Mouse (Mus musculus): ENCODE results near the gene Mpp6. TPM values are rescaled to one million over a fixed set of nuclear protein-coding genes. Genes with fewer than 3 reads are reported as not detected.

The Mpp6 gene
- polyA plus RNA-seq, 1 experiment, result 29.5 TPM

DNA sequence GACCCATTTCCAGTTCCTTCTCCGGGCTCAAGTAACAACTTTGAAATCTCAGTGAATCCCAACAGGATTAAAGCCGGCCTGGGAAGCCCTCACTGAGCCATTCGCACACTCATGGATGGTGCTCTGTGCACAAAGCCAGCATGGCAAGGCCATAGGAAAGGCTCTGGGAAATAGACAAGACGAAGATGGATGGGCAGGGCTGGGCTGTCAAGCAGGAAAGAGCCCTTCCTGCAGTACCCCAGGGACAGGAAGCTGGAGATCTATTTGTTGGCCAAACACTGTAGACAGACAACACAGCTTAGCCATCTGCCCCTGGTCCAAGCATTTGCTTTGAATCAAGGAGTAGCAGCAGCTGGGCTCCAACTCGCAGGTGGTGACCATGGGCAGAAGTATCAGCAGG is 118.1 kb downstream of the Mpp6 start:
- H3K4me3 ChIP-seq (ENCODE audit: insufficient read depth, low read depth, low read length), result no peak overlapping the region
- no peak overlapping the region for H3K27ac ChIP-seq (replicated peaks; ENCODE audit: low read depth, low read length)
- H3K4me1 ChIP-seq (ENCODE audit: control insufficient read depth, insufficient read depth, insufficient read length, low read length), result no peaks in the 10 kb centered on the region

DNA sequence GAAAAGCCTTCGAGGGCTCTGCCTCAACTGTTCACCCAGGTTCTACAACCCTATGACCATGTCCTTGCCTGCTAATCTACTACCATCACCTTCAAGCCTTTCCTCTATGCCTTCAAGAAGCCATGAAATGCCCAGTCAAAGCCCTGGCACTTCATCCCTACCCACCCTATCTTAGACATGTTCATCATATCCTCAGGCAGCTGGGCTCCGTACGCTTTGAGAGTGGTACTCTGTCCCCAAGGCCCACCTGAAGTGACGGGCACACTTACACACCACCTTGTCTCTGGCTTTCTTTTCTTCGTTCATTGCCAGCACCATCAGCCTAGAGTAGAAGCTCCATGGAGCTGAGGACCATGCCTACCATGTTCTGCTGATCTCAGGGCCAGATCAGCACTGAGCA is 121.2 kb downstream of the Mpp6 start:
- no peaks in the 10 kb centered on the region for H3K4me1 ChIP-seq (ENCODE audit: control insufficient read depth, insufficient read depth, insufficient read length, low read length)
- H3K4me3 ChIP-seq (ENCODE audit: insufficient read depth, low read depth, low read length), result no peak overlapping the region
- no peak overlapping the region for H3K27ac ChIP-seq (replicated peaks; ENCODE audit: low read depth, low read length)

DNA sequence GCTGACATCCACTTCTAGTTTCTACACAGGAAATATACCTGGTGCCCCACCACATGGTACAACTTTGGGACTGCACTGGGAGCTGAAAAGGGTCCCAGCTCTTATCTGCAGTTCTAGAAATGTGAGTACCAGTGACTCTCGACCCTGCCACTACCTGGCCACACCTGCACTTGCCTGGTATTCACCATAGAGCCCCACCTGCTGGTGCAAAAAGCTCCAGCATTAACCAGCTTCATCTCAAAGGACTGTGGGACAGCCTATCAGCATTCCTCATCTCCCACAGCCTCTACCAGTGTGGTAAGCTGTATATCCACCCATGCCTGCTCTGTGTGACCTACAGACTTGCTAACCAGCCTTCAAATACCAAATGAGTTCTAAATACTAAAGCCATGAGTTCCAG is 122.9 kb downstream of the Mpp6 start:
- no peak overlapping the region for H3K4me3 ChIP-seq (ENCODE audit: insufficient read depth, low read depth, low read length)
- H3K4me1 ChIP-seq (ENCODE audit: control insufficient read depth, insufficient read depth, insufficient read length, low read length), result no peaks in the 10 kb centered on the region

DNA sequence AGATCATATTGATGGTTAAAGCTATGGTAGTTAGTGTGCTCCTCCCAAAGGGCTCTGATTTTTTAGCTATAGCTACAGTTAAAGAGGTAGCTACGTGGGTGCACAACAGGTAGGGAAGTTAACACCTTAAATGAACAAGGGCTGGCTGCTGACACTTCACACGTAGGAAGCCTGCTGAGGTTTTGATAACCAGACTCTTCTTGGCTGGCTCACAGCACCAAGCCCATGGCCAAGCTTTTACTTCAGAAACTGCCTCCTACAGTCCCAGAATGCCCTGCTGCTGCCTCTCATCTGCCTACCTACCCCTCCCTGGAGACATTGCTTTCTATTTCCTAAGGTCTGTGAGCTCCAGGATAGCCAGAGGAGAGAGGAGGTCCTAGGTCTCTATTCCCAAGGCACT is 127.9 kb downstream of the Mpp6 start:
- no peak overlapping the region for H3K4me3 ChIP-seq (ENCODE audit: insufficient read depth, low read depth, low read length)
- no peaks in the 10 kb centered on the region for H3K4me1 ChIP-seq (ENCODE audit: control insufficient read depth, insufficient read depth, insufficient read length, low read length)
- H3K27ac ChIP-seq (replicated peaks; ENCODE audit: low read depth, low read length), result no peak overlapping the region

More for the DNA sequence above, 122.9 kb downstream of the Mpp6 start:
- no peak overlapping the region for H3K27ac ChIP-seq (replicated peaks; ENCODE audit: low read depth, low read length)

DNA sequence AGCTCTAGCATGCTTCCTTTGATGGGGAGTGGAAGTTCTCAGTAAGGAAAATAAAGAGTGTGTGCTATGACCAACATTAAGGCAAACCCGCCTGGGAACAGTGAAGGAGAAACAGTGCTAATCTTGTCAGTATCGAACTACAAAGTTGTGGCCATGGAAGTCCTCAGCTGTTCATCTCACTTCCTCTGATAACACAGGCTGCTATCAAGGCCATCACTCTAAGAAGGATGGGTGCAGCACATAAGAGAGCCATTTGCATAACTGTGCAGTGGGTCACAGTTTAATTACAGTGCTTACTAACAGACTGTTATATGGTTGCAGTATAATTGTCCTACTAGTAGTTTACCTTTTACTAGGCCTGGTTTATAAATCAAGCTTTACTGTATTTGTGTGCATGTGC is 129.9 kb downstream of the Mpp6 start:
- Histone ChIP-seq H3K27ac (replicated peaks; ENCODE audit: low read depth, low read length) (no peak overlapping the region), H3K4me1 (ENCODE audit: control insufficient read depth, insufficient read depth, insufficient read length, low read length) (no peaks in the 10 kb centered on the region), H3K4me3 (ENCODE audit: insufficient read depth, low read depth, low read length) (no peak overlapping the region)

DNA sequence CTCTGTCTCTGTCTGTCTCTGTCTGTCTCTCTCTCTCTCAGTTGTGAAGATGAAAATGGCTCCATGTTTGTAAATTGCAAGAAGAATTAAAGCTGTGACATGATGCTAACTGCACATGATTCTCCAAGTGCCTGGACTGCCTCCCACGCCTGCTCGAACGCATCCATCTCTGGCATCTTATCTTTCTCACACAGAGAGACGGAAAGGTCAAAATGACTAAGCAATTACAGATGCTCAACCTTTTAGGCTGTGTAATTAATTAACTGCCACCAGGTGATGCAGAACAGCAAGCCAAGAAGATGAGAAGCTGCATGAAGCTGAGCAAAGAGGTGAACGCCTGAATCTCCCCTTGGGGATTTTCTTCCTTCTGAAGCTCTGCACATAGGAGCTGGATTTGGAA is 130.4 kb downstream of the Mpp6 start:
- H3K4me1 ChIP-seq (ENCODE audit: control insufficient read depth, insufficient read depth, insufficient read length, low read length), result no peaks in the 10 kb centered on the region
- H3K27ac ChIP-seq (replicated peaks; ENCODE audit: low read depth, low read length), result no peak overlapping the region
- H3K4me3 ChIP-seq (ENCODE audit: insufficient read depth, low read depth, low read length), result no peak overlapping the region

DNA sequence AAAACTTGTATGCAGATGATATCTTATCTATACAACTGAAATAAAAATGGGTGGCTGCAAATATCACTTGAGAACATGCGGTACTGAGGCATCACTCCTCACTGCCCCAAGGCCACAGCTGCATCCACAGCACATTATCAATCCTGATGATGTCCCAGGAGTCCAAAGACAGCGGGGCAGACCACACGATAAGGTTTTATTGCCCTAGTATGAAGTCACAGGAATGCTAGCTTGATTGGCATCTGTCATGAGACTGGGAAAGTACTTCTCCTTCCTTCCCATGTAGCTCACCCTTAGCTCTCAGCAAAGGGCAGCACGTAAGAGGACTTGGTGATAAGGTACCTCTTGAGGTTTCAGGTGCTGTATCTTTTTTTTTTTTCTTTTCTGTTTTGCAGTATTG is 134.1 kb downstream of the Mpp6 start:
- Histone ChIP-seq H3K4me3 (ENCODE audit: insufficient read depth, low read depth, low read length) (no peak overlapping the region), H3K4me1 (ENCODE audit: control insufficient read depth, insufficient read depth, insufficient read length, low read length) (no peaks in the 10 kb centered on the region), H3K27ac (replicated peaks; ENCODE audit: low read depth, low read length) (no peak overlapping the region)

DNA sequence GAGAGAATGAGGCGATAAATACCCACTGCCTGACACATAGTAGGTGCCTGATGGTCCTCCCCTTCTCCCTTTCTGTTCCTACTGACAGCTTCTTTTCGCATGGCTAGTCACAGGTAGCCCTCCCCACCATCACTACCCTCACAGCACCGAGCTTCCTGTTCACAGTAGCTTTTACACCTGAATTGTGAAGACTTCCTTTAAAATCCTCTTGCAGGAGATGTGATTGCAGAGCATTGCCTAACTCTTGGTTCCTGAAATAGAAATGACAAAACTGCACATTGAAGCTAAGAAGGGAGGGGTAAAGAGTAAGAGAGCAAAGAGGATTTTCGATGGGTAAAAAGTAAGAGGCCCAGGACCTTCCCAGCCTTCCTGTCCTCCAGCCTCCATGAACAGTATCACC is 134.9 kb downstream of the Mpp6 start:
- H3K4me3 ChIP-seq (ENCODE audit: insufficient read depth, low read depth, low read length), result no peak overlapping the region
- no peaks in the 10 kb centered on the region for H3K4me1 ChIP-seq (ENCODE audit: control insufficient read depth, insufficient read depth, insufficient read length, low read length)
- H3K27ac ChIP-seq (replicated peaks; ENCODE audit: low read depth, low read length), result no peak overlapping the region

DNA sequence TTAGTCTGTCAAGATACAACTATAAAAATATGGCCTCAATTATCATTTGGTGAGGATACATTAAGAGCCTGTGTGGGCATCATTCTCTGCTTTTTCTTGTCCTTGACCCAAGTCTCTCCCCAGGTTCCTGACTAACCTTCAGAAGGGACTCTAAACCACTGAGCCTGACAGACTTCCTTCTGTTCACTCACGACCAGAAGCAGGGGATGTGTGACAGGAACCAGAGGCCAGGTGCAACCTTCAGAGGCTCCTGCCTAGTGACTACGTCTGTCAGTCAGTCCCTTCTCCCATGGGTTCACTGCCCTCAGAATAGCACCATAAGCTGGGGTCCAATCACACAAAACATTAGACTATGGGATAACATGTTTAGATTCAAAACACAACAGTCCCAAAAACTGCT is 137.3 kb downstream of the Mpp6 start:
- Histone ChIP-seq H3K4me3 (ENCODE audit: insufficient read depth, low read depth, low read length) (no peak overlapping the region), H3K4me1 (ENCODE audit: control insufficient read depth, insufficient read depth, insufficient read length, low read length) (no peaks in the 10 kb centered on the region), H3K27ac (replicated peaks; ENCODE audit: low read depth, low read length) (no peak overlapping the region)

DNA sequence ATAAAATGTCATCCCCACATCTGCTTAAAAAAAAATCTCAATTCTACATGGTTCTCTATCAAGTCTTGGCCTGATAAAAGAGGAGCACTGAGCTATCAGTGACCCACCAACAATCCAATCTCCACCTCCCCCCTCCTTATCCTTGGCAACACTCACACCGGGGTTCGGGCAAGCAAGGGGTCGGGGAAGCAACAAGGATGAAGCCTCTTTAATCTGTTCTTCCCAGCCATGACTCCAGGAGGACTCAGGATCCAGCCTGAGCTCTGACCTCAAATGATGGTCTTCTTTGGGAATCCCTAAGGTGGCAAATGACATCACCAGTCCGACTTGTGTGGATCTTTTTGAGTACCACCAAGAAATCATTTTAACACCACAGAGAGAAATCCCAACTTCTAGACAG is 137.8 kb downstream of the Mpp6 start:
- Histone ChIP-seq H3K27ac (replicated peaks; ENCODE audit: low read depth, low read length) (no peak overlapping the region), H3K4me1 (ENCODE audit: control insufficient read depth, insufficient read depth, insufficient read length, low read length) (no peaks in the 10 kb centered on the region), H3K4me3 (ENCODE audit: insufficient read depth, low read depth, low read length) (no peak overlapping the region)

Other genes with a start within 250 kb of the Mpp6 start
- gene Gsdme, start 153.6 kb downstream of the Mpp6 start, polyA plus RNA-seq (2012; ENCODE audit: insufficient read depth, insufficient read length, missing spikeins), result 0.71 and 0.95 TPM in 2 replicates

All from brown adipose tissue, adult 24 weeks (tissue).